Mouse (Mus musculus): Measurements from ENCODE around the gene Gzmm.
A peak's percentile ranks its signal among the peaks of the same experiment; 100 is the strongest.
"Not testable (repeated sequence)": the region's sequence is repeated elsewhere in the genome, so short reads cannot be mapped to it uniquely, and the experiment has no call there.

Gzmm gene

DNA sequence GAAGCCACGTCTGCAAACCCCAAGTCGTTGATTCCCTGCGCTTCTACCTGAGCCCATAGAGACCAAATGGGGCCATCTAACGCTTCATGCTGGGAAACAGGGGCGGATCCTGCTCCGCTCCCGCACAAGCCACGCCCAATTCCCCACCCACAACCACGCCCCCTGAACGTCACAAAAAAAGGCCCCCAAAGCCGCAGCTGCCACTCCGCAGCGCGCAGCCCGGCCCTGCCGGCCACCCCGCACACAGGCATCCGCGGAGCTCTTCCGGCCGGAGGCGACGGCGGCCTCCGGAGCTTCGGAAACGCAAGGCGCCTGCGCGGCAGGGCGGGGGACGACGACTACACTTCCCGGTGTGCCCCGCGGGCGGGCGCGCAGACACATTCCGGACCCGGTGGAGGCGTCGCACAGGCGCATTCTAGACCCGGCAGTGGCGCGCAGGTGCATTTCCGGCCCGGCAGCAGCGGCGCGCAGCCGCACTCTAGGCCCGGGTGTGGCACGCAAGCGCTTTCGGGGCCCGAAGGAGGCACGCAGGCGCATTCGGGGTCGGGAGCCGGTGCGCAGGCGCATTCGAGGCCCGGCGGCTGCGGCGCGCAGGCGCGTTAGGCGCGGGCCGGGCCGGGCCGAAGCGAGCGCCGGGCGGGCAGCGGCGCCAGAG is 7.1 kb upstream of the Gzmm start, which contains the start of gene Cdc34:
Gene Cdc34 (plus strand): TSS at position 605 of the 655 bp plus-strand sequence.
- peak; percentile 99 for DNase-seq

DNA sequence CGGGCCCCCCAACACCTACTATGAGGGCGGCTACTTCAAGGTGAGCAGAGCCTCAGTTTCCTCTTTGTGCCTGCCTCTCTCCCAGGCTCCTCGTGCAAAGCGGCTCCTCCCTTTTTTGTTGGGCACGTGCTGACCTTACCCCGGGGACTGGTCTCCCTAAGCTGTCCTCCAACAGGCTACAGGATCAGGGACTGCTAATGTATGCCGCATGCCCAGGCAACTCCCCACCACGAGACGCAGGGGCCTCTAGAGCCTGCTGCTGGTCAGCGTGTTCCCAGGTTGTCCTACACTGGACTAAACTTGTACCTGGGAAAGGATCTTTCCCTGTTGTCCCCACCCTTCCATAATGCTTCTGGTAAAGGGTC is 6.3 kb upstream of the Gzmm start:
- no peak for DNase-seq

DNA sequence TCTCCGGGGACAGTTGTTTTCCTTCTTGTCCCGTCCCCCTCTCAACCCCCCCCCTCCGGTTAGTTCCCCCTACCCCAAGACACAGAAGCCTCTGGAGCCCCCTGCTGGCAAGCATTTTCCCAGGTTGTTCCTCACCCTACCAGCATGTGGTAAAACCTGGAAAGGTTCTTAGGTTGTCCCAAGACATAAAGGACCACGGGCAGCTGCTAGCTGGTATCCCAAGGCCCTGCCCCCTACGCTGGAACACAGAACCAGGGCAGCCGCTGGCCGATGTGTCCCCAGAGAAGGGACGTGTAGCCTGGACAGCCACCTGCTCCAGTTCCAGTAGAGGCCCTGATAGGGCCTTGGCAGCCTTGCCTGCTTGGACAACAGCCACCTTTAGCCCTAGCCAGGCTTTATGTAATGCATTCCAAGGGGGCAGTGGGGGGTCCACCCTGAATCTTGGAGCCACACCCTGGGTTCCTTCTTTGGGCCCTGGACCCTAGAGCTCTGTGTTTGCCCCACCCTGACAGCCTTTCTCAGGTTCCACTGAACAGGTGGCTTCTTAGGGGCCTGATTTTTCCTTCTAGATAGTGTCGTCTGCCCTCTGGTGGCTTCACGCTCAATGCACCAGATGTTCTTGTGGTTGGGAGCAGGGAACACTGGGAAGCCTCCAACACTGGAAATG is 5.8 kb upstream of the Gzmm start:
- peak; percentile 78 for DNase-seq

DNA sequence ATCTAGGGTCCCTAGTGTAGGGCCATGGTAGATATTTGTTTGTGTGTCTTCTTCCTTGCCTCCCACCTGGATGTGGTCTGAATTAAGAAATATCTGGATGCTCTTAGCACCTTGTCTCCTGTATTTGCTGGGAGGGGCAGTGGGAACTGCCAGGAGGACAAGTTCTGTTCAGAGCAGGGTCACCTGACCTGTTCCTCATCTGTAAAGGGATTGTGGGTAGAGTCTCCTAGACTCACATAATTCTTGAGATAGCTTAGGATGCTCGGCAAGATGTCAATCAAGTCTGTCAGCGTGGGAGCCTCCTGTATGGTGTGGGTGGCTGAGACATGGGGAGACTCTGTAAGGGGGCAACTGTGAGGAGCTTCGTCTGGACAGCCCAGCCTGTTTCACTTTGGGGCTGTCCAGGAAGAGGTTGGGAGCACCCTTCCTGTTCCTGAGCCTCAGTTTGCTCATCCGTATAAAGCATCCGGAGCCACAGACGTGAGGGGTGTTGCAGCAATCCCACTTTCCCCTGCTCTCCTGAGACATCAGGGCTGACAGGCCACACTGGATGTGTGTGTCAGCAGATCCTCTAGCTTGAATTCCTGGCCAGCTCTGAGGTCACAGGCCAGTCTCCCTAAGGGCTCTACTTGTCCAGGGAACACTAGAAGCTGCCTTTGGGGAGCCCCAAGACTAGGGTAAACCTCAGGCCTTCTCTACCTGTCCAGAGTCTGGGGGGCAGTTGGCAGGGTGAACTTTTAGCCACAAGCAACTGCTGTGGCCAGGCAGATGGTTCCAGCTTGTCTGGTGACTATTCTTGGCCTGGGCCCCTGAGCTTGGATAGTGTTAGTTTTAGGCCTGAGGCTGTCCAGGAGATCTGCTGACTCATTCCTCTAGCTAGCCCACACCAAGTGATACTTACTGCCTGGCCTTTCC is 4.8 kb upstream of the Gzmm start:
- no peak for DNase-seq

DNA sequence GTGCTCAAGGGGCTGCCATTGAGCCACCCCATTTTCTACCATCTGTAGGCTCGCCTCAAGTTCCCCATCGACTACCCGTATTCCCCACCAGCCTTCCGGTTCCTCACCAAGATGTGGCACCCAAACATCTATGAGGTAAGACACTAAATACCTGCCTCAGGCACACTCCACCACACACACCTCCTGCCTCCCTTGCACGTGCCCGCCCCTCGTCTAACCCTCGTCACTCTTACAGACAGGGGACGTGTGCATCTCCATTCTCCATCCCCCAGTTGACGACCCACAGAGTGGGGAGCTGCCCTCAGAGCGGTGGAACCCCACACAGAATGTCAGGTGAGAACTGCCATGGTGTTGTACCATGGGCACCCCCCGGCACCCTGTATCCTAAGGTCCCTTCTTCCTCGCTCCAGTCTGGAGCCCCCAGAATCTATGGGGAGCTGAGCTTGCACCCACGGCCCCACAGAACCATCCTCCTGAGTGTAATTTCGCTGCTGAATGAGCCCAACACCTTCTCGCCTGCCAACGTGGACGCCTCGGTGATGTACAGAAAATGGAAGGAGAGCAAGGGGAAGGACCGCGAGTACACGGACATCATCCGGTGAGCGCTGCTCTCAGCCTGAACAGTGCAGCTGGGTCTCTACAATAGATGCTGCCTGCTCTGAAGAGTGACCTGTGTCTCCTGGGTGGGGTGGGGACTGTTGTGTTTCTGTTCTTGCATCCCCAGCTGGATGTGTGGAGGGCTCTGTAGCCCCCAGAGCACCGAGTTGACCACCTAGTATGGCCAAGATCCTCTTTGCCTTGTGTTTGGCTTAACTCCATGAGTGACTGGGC is 3.8 kb upstream of the Gzmm start:
- DNase-seq: no peak

DNA sequence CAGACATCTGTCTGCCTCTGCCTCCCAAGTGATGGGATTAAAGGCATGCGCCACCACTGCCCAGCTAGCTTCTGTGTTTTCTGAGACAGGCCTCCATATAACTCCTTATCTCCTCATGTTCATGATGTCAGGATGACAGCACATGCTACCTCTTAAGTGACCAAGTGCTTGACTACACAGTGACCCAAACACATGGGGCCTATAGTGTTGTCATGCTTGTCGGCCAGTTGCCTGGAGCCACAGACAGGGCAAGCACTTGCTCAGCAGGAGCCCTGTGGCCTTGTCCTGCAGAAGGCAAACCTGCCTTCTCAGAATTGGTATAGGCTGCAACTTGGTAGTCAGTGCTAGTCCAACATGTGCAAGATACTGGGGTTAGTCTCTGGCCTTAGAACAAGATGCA is 2.6 kb upstream of the Gzmm start:
- DNase-seq: no peak

DNA sequence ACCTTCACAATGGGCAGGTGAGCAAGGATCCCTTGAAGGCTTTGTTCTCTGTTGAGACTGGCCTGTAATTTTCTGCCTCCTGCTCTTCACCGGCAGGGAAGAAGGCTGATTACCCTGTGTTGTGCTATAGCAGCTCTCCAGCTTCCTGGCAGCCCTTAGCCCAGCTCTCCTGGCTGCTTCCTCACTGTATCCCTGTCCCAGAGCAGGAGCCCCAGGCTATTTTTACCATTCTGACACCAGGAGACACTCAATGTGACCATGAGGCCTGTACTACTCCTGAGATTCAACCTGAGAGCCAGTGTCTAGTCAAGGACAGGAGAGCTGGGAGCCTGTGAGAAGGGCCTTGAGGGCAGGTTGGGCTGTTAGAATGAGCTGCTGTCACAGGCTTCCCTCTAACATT is 2.1 kb upstream of the Gzmm start:
- DNase-seq: no peak

DNA sequence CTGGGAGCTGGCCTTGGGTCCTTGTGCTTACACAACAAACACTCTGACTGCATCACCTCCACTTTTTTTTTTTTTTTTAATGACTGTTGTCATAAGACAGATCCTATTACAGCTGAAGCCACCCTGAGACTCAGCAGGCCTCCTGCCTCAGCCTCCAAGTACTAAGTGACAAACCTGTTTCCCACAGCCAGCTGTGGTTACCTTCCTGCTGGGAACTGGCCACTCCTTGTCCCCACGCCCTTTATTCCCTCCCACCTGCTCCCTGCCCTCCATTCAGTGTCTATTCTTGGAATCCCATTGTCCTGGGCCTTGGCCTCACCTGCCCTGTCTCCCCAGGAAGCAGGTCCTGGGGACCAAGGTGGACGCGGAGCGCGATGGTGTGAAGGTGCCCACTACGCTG is 1.3 kb upstream of the Gzmm start:
- DNase-seq: no peak

DNA sequence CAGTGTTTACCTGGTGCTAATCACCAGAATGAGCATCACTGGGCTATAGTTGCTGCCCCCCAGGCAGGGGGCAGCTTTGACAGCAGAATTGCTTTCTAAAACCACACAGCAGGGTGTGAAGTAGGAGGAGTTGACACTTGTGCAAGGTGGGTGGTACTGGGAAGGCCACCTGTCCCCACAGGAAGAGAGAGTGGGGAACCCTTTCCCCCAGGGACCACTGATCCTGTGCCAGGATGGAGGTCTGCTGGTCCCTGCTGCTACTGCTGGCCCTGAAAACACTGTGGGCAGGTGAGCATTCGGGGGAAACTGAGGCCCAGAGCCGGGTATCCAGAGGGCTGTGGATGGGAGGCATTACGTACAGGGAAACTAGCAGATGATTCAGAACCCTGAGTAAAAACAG is 358 bp downstream of the Gzmm start:
- no peak for DNase-seq

DNA sequence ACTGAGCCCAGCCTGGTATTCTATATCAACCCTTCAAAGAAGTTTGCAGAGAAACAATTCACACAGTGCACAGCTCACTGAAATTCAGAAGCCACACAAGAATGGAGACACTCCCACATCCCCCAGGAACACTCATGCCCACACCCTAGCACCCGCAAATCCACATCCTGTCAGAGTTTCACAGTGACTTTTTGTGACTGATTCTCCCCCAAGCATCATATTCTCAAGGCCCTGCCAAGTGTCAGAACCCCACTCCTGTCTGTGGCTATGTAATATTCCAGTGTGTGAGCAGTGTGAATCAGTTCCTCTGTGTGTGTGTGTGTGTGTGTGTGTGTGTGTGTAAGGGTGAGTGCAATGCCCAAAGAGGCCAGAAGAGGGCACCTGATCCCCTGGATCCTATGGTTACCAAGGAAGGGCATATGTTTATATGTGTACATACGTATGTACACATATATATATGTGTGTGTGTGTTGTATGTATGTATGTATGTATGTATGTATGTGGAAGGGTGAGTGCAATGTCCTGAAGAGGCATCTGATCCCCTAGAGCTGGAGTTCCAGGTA is 3.2 kb downstream of the Gzmm start:
- DNase-seq: no peak

DNA sequence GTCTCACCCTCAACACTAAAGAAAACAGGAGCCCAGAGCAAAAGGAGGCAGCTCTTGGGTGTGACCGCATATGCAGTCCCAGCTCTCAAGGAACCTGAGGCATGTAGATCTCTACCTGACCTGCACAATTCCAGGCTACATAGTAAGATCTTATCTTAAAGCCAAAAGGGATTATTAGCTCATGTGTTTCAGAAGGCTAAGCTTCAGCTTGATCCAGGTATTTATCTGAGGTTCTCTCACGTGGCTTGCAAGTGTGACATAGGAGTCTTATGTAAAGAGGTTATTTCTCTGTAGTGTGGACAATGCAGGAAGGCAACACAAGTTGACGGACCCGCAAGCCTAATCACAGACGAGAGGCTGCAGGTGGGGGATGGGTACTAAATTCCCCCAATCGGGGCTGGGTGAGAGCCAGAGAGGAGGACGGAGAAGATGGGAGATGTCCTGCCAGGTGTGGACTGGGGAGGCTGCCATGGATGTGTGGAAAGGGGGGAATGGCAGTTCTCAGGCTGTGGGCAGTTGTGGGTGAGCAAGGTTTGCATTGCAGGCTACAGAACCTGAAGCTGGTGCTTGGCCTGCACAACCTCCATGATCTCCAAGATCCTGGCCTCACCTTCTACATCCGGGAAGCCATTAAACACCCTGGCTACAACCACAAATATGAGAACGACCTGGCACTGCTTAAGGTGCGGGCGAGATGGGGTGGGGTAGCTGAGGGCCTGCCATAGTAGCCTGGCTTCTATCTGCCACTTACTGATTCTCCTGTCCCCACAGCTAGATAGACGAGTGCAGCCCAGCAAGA is 5.0 kb downstream of the Gzmm start:
- no peak for DNase-seq

DNA sequence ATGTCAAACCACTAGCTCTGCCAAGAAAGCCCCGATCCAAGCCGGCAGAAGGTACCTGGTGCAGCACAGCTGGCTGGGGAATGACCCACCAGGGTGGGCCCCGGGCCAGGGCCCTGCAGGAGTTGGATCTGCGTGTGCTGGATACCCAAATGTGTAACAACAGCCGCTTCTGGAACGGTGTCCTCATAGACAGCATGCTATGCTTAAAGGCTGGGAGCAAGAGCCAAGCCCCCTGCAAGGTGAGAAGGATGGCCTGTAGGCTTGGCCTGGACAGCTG is 5.5 kb downstream of the Gzmm start:
- DNase-seq: no peak

DNA sequence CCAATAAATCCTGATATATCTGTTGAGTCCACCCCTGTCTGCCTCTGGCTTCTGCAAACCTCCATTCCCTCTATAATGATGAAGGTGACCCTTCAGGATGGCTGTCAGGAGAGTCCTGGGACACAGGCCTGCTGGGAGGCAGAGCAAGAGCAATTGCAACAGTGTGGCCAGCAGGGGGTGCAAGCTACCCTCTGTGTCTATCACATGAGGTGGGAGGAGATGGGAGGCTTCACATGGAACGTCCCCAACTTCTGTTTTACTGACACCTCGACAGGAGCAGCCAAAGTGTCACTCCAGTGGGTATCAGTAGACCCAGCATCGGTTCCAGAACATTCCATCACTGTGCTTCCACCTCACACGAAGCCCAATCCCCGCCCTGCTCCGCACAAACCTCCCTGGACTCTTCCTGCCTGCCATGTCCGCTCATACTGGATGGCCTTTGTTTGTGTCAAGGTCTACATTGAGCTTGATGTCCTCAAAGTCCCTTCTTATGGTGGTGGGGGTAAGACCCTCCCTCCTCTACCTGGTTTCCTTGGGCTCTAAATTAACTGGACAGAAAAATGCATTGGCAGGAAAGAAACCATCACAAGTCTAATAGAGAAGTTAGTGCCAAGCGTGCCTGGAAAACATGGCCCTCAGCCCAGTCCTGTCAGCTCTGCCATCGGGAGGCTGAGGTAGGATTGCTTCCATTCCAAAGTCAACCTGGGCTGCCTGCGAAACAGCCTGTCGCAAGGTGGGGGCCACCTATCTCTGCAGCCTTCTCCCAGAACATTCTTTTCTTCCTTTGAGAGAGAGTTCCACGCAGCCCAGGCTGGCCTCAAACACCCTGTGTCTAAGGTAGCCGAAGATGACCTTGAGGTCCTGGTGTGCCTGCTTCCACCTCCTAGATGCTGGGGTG is 6.7 kb downstream of the Gzmm start:
- DNase-seq: peak; percentile 86

DNA sequence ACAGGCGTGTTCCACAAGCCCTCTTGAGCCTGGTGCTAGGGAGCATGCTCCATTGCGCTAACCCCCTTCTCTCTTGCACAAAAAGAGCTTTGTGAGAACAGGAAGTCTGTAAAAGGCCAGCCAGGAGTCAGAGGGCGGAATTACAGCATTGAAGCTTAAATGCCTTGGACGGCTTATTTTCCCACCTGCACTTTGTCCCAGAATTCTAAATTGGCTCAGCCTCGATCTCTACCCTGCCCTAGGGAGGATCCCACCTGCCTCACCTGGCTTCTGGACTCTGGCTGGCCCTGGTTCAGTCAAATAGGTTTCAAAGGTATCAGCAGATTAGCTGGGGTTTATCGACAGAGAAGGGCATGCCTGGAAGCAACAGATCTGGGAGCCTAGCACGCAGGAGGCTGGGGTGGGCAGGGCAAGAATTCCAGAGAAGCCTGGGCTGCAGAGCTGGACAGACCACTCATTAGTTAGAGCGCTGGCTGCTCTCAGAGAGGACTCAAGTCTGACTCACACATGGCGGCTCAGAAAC is 7.4 kb downstream of the Gzmm start:
- DNase-seq: no peak

DNA sequence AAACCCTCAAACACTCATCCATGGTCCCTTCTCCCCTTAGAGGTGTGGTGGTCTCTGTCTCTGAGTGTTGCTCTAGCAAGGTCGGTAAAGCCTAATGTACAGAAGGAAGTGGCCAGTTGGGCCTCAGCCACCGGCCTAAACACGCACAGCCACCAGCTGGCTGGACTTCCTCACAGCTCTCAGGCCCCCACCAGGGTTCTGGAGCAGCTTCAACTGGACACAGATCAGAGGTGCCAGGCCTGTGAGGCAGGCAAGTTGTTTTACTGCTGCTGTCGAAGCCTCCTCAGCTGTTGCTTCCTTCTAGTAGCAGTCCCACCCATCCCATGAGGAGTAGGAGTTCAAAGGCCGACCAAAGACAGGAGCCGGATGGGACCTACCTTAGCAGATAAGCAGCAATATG is 9.1 kb downstream of the Gzmm start:
- DNase-seq: no peak

DNA sequence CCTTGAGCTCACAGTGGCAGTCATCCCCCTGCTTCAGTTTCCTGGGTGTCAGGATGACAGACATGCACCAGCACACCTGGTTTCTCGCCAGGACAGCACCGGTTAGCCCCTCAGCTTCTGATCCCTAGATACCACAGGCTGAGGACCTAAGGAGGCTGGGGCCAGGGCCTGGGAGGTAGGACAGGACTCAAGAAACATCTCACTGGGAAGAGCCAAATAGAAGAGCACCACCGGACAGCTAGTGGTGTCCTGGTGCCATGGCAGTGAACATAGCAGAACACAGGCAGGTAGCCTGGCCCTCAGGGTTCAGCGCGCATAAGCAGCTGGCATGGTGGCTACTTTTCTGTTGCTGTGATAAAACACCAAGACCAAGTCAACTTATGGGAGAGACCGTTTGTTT is 9.6 kb downstream of the Gzmm start:
- DNase-seq: no peak

DNA sequence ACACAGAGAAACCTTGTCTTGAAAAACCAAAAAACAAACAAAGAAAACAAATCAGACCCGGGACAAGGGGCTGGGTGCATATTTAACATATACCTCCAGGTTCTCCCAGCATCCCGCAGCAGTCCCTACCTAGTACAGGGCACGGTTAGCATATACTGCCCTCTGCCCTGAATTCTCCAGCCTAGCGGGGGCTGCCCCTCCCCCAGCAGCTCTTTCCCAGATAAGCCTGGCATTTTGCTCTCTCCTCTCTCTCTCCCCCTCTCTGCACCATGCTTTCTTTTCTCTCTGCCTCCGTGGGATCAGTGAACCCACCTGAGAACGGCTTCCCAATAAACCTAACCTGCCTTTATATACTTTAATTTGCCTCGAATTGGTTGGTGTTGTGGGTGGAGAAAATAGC is 11.9 kb downstream of the Gzmm start:
- no peak for DNase-seq

DNA sequence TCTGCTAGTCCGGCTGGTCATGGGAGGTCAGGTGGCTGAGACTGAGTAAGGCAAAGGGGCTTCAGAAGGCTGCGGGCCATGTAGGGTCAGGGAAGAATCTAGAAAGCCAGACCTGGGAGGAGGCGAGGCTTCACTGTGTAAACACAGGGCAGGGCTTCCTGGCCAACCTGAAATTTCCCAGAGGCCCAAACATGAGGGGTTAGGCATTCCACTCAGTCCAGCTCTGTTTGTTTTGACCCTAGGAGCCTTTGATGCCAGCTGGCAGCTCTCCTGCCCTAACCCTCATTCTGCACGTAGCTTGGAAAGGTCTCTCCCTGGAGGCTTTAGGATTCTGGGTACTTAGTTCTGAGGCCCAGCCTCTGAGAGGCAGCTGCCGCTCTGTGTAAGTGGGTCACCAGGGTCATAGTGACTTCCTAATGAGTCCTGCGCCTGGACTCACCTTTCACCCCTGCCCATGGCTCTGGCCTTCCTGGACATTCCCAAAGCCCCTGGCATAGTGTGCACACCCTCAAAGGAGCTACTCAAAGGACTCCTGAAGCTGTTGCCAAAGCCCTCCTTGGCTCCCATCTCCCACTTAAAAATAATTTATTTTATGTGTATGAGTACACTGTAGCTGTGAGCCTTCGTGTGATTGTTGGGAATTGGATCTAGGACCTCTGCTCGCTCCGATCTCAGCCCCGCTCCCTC is 12.8 kb downstream of the Gzmm start:
- DNase-seq: no peak

DNA sequence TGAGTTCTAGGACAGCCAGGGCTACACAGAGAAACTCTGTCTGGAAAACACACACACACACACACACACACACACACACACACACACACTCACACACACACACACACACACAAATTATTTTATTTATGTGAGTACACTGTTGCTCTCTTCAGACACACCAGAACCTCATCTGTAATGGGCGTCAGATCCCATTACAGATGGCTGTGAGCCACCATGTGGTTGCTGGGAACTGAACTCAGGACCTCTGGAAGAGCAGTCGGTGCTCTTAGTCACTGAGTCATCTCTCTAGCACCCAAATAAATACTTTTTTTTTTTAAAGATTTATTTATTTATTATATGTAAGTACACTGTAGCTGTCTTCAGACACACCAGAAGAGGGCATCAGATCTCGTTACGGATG is 14.2 kb downstream of the Gzmm start:
- DNase-seq: not testable (repeated sequence)

DNA sequence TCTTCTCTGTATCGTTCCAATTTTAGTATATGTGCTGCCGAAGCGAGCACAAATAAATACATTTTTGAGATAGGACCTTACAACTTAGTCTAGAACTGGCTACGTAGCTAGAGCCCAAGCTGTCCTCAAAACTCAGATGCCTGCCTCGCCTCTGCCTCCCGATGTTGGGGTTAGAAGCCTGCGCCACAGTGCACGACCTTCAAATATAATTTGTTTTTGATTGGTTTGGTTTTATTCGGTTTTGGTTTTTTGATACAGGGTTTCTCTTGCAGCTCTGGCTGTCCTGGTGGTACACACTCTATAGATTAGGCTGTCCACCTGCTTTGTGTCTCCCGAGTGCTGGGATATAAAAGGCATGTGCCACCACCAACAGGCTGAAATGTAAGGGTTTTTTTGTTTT is 14.7 kb downstream of the Gzmm start:
- no peak for DNase-seq

All from right cerebral cortex, postnatal 14 days (tissue).